Mouse (Mus musculus) c-Kit-positive CD71-positive TER-119-positive erythroid progenitor cells, embryonic 14.5 days (primary cell): ENCODE results near the gene Tcf7l1.
"Not testable (repeated sequence)": the region's sequence is repeated elsewhere in the genome, so short reads cannot be mapped to it uniquely, and the experiment has no call there.

ENCODE experiments used
- DNase-seq: peaks from one replicate; pipeline ENCODE4 v3.0.0-alpha.2; 2013; ENCODE audit warnings: low spot score

Tcf7l1 gene

GRCm38 (mm10) chr6:72788892-72789699 lies at the start of gene Tcf7l1:
TSS of gene Tcf7l1 (minus strand) at chr6:72789254.
- DNase-seq = peak; percentile 20

- DNase-seq = no peak
Observed at GRCm38 (mm10) chr6:72837756-72838155, 48.7 kb upstream of the Tcf7l1 start.

- DNase-seq = no peak
Observed at GRCm38 (mm10) chr6:72834518-72834917, 45.5 kb upstream of the Tcf7l1 start.

- DNase-seq = no peak
Observed at GRCm38 (mm10) chr6:72831858-72832257, 42.8 kb upstream of the Tcf7l1 start.

GRCm38 (mm10) chr6:72831276-72831675 lies 42.2 kb upstream of the Tcf7l1 start:
- DNase-seq = peak; percentile 27

GRCm38 (mm10) chr6:72828857-72829256 lies 39.8 kb upstream of the Tcf7l1 start:
- DNase-seq = peak; percentile 14

GRCm38 (mm10) chr6:72828037-72828436 lies 39.0 kb upstream of the Tcf7l1 start:
- DNase-seq = not testable (repeated sequence)

- DNase-seq = no peak
Observed at GRCm38 (mm10) chr6:72825762-72826161, 36.7 kb upstream of the Tcf7l1 start.

- DNase-seq = no peak
Observed at GRCm38 (mm10) chr6:72824971-72825737, 36.1 kb upstream of the Tcf7l1 start.

- DNase-seq = no peak
Observed at GRCm38 (mm10) chr6:72813456-72813855, 24.4 kb upstream of the Tcf7l1 start.

GRCm38 (mm10) chr6:72810248-72810647 lies 21.2 kb upstream of the Tcf7l1 start:
- DNase-seq = no peak

GRCm38 (mm10) chr6:72809522-72810149 lies 20.6 kb upstream of the Tcf7l1 start:
- DNase-seq = no peak

GRCm38 (mm10) chr6:72808342-72808741 lies 19.3 kb upstream of the Tcf7l1 start:
- no peak for DNase-seq

- no peak for DNase-seq
Observed at GRCm38 (mm10) chr6:72803669-72804068, 14.6 kb upstream of the Tcf7l1 start.

GRCm38 (mm10) chr6:72802119-72802518 lies 13.1 kb upstream of the Tcf7l1 start:
- no peak for DNase-seq

GRCm38 (mm10) chr6:72800641-72801040 lies 11.6 kb upstream of the Tcf7l1 start:
- DNase-seq = no peak

- DNase-seq = no peak
Observed at GRCm38 (mm10) chr6:72797763-72798162, 8.7 kb upstream of the Tcf7l1 start.

- no peak for DNase-seq
Observed at GRCm38 (mm10) chr6:72795444-72795843, 6.4 kb upstream of the Tcf7l1 start.

- DNase-seq = no peak
Observed at GRCm38 (mm10) chr6:72794870-72795269, 5.8 kb upstream of the Tcf7l1 start.

- no peak for DNase-seq
Observed at GRCm38 (mm10) chr6:72792641-72793040, 3.6 kb upstream of the Tcf7l1 start.

GRCm38 (mm10) chr6:72787948-72788891 lies 834 bp downstream of the Tcf7l1 start:
- DNase-seq = no peak
